Mouse (Mus musculus) heart, adult 2 months (tissue): ENCODE results near the gene Pttg1ip.
A peak's percentile ranks its signal among the peaks of the same experiment; 100 is the strongest.

Source experiments
- CTCF ChIP-seq: fragments of 200-600 bp; IDR thresholded peaks from 2 replicates; pipeline ENCODE4 v1.8.1; 2022; ENCODE audit warnings: antibody characterized with exemption, mild to moderate bottlenecking, moderate library complexity
- EP300 ChIP-seq: fragments of 200-500 bp; IDR thresholded peaks from 2 replicates; pipeline ENCODE4 v1.6.1; 2011; ENCODE audit warnings: low read depth, low read length, control low read depth; ENCODE audit not compliant: insufficient read depth
- POLR2A ChIP-seq: fragments of 200-500 bp; IDR thresholded peaks from 2 replicates; pipeline ENCODE4 v1.6.1; 2011; ENCODE audit warnings: mild to moderate bottlenecking, low read depth, low read length, control low read depth; ENCODE audit not compliant: insufficient read depth

DNA sequence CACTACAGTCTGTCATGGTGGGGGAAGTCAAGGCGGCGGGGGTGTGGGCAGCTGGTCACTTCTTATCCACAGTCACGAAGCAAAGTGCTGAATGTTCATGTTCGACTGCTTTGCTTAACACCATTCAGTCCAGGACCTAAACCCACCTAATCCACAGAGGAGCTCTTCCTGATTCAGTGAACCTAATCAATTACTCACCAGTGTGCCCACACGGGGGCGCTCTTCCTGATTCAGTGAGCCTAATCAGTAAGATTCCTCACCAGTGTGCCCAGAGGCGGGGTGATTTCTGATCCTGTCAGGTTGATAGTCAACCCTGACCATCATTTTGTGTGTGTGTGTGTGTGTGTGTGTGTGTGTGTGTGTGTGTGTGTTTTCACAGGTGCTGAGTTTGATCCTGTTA, 38.3 kb upstream of the Pttg1ip start:
- TF ChIP-seq CTCF (peak; percentile 63), POLR2A (no peak), EP300 (no peak)
